Mouse (Mus musculus) hindbrain, embryonic 16.5 days (tissue): ENCODE results near the gene Alb. TPM values are rescaled to one million over a fixed set of nuclear protein-coding genes. Genes with fewer than 3 reads are reported as not detected.

ENCODE experiments used
- ATAC-seq: fragments of 200-750 bp; cut with Nextera tagmentation; 2 replicates; pipeline ENCODE4 v1.8.0; 2017; ENCODE audit warnings: moderate TSS enrichment, moderate library complexity
- H3K27ac ChIP-seq: fragments of 300-500 bp; sonication (generic); 2 replicates; pipeline ENCODE4 v1.5.1; 2014; ENCODE audit warnings: low read depth, mild to moderate bottlenecking, control low read depth, low read length, moderate library complexity
- H3K27me3 ChIP-seq: fragments of 300-500 bp; sonication (generic); replicated peaks from 2 replicates; pipeline ENCODE4 v1.6.1; 2014; ENCODE audit warnings: low read length; ENCODE audit not compliant: control insufficient read depth, insufficient read depth
- H3K36me3 ChIP-seq: fragments of 300-500 bp; sonication (generic); 2 replicates; pipeline ENCODE4 v1.6.1; 2014; ENCODE audit warnings: mild to moderate bottlenecking, low read length, moderate library complexity, mixed read lengths; ENCODE audit not compliant: control insufficient read depth, insufficient read depth
- H3K4me1 ChIP-seq: fragments of 300-500 bp; sonication (generic); 2 replicates; pipeline ENCODE4 v1.6.1; 2014; ENCODE audit warnings: low read depth, low read length; ENCODE audit not compliant: control insufficient read depth, insufficient read depth
- H3K4me2 ChIP-seq: fragments of 300-500 bp; sonication (generic); 2 replicates; pipeline ENCODE4 v1.6.1; 2014; ENCODE audit warnings: mild to moderate bottlenecking, low read length, control low read depth, moderate library complexity
- H3K4me3 ChIP-seq: fragments of 300-500 bp; sonication (generic); 2 replicates; pipeline ENCODE4 v1.5.1; 2014; ENCODE audit warnings: mild to moderate bottlenecking, low read length, control low read depth, moderate library complexity
- H3K9ac ChIP-seq: fragments of 300-500 bp; sonication (generic); 2 replicates; pipeline ENCODE4 v1.6.1; 2014; ENCODE audit warnings: low read depth, mild to moderate bottlenecking, control low read depth, low read length, moderate library complexity
- H3K9me3 ChIP-seq: fragments of 300-500 bp; sonication (generic); 2 replicates; pipeline ENCODE4 v1.6.1; 2014; ENCODE audit warnings: mild to moderate bottlenecking, low read length, moderate library complexity; ENCODE audit not compliant: control insufficient read depth
- WGBS: fragments of 180-500 bp; shearing (Covaris S2); extraction: QIAGEN DNeasy Blood & Tissue Kit; methylation state at CpG from one replicate; pipeline ENCODE4 v1.1.7; 2014; 5-methylcytosine and 5-hydroxymethylcytosine counted together
- polyA plus RNA-seq: library from polyadenylated mRNA; unstranded; fragments of >200 nt; fragmentation: Nextera tagmentation; extraction: Ambion mirVana; gene quantifications from 2 replicates; pipeline ENCODE4 v1.2.1, GENCODE M21; 2015

The Alb gene
- polyA plus RNA-seq, 1 experiment from 2014 or later: not detected

GRCm38 (mm10) chr5:90477308-90478140 lies 16.8 kb downstream of the Alb start:
- no peak for ATAC-seq
- no peaks in the 10 kb centered on the region for H3K36me3 ChIP-seq
- H3K27me3 ChIP-seq: no peaks in the 10 kb centered on the region
- WGBS: 84% methylated on average over 7 of the region's 7 CpGs
- H3K27ac ChIP-seq: no peak overlapping the region
- H3K9ac ChIP-seq: no peak overlapping the region
- H3K9me3 ChIP-seq: no peaks in the 10 kb centered on the region
- H3K4me3 ChIP-seq: no peak overlapping the region
- no peak overlapping the region for H3K4me2 ChIP-seq
- no peaks in the 10 kb centered on the region for H3K4me1 ChIP-seq

GRCm38 (mm10) chr5:90478886-90479285 lies 18.2 kb downstream of the Alb start:
- Histone ChIP-seq H3K4me1 (no peaks in the 10 kb centered on the region), H3K9ac (no peak overlapping the region), H3K27ac (no peak overlapping the region), H3K4me2 (no peak overlapping the region), H3K36me3 (no peaks in the 10 kb centered on the region), H3K4me3 (no peak overlapping the region), H3K27me3 (no peaks in the 10 kb centered on the region), H3K9me3 (no peaks in the 10 kb centered on the region)
- 84% methylated on average over 1 of the region's 1 CpGs for WGBS
- ATAC-seq: no peak

GRCm38 (mm10) chr5:90485597-90485996 lies 24.9 kb downstream of the Alb start:
- 94% methylated on average over 7 of the region's 7 CpGs for WGBS
- ATAC-seq: no peak
- H3K36me3 ChIP-seq: no peaks in the 10 kb centered on the region
- H3K27ac ChIP-seq: no peak overlapping the region
- H3K9me3 ChIP-seq: no peaks in the 10 kb centered on the region
- H3K27me3 ChIP-seq: no peaks in the 10 kb centered on the region
- H3K9ac ChIP-seq: no peak overlapping the region
- H3K4me2 ChIP-seq: no peak overlapping the region
- H3K4me3 ChIP-seq: no peak overlapping the region
- no peaks in the 10 kb centered on the region for H3K4me1 ChIP-seq

- Histone ChIP-seq H3K9me3 (no peaks in the 10 kb centered on the region), H3K9ac (no peak overlapping the region), H3K27me3 (no peaks in the 10 kb centered on the region), H3K4me2 (no peak overlapping the region), H3K36me3 (no peaks in the 10 kb centered on the region), H3K27ac (no peak overlapping the region), H3K4me1 (no peaks in the 10 kb centered on the region), H3K4me3 (no peak overlapping the region)
- no peak for ATAC-seq
- 90% methylated on average over 7 of the region's 7 CpGs for WGBS
These were observed 27.6 kb downstream of the Alb start for GRCm38 (mm10) chr5:90488323-90488722.

- Histone ChIP-seq H3K27ac (no peak within 1 kb of the TSS), H3K4me3 (no peak within 1 kb of the TSS), H3K4me2 (no peak within 1 kb of the TSS), H3K9me3 (no peaks in the 10 kb centered on the region), H3K9ac (no peak within 1 kb of the TSS), H3K27me3 (no peaks in the 10 kb centered on the region), H3K36me3 (no peaks in the 10 kb centered on the region), H3K4me1 (no peaks in the 10 kb centered on the region)
- no peak for ATAC-seq
- 82% methylated on average over 7 of the region's 7 CpGs for WGBS
These were observed 29.8 kb downstream of the Alb start, which contains the start of gene Afp for GRCm38 (mm10) chr5:90490518-90490917. Gene Afp (plus strand): TSS chr5:90490737.

GRCm38 (mm10) chr5:90492440-90492839 lies 31.7 kb downstream of the Alb start:
- Histone ChIP-seq H3K36me3 (no peaks in the 10 kb centered on the region), H3K4me1 (no peaks in the 10 kb centered on the region), H3K9me3 (no peaks in the 10 kb centered on the region), H3K27me3 (no peaks in the 10 kb centered on the region), H3K4me2 (no peak overlapping the region), H3K4me3 (no peak overlapping the region), H3K9ac (no peak overlapping the region), H3K27ac (no peak overlapping the region)
- WGBS: 77% methylated on average over 9 of the region's 9 CpGs
- ATAC-seq: no peak

GRCm38 (mm10) chr5:90494308-90494707 lies 33.6 kb downstream of the Alb start:
- WGBS: 96% methylated on average over 4 of the region's 4 CpGs
- no peak overlapping the region for H3K9ac ChIP-seq
- H3K27ac ChIP-seq: no peak overlapping the region

GRCm38 (mm10) chr5:90499509-90499908 lies 38.8 kb downstream of the Alb start:
- Histone ChIP-seq H3K9me3 (no peaks in the 10 kb centered on the region), H3K4me1 (no peaks in the 10 kb centered on the region), H3K9ac (no peak overlapping the region), H3K27me3 (no peaks in the 10 kb centered on the region), H3K27ac (no peak overlapping the region), H3K4me2 (no peak overlapping the region), H3K4me3 (no peak overlapping the region), H3K36me3 (no peaks in the 10 kb centered on the region)
- WGBS: 50% methylated on average over 7 of the region's 7 CpGs
- ATAC-seq: no peak

More at GRCm38 (mm10) chr5:90494308-90494707, 33.6 kb downstream of the Alb start:
- no peaks in the 10 kb centered on the region for H3K4me1 ChIP-seq
- ATAC-seq: no peak
- H3K4me3 ChIP-seq: no peak overlapping the region
- H3K27me3 ChIP-seq: no peaks in the 10 kb centered on the region
- H3K36me3 ChIP-seq: no peaks in the 10 kb centered on the region
- no peak overlapping the region for H3K4me2 ChIP-seq
- no peaks in the 10 kb centered on the region for H3K9me3 ChIP-seq

- Histone ChIP-seq H3K4me2 (no peak overlapping the region), H3K27ac (no peak overlapping the region), H3K27me3 (no peaks in the 10 kb centered on the region), H3K9ac (no peak overlapping the region), H3K4me1 (no peaks in the 10 kb centered on the region), H3K36me3 (no peaks in the 10 kb centered on the region), H3K9me3 (no peaks in the 10 kb centered on the region), H3K4me3 (no peak overlapping the region)
- WGBS: 3% methylated on average over 6 of the region's 6 CpGs
- ATAC-seq: 0 out of 2 replicates have a peak, but pooled peaks have one; percentile 34
These were observed 40.0 kb downstream of the Alb start for GRCm38 (mm10) chr5:90500714-90501113.
